Mouse (Mus musculus): ENCODE measurements around the gene 4930449I24Rik.
"Not testable (repeated sequence)": the region's sequence is repeated elsewhere in the genome, so short reads cannot be mapped to it uniquely, and the experiment has no call there.

DNA sequence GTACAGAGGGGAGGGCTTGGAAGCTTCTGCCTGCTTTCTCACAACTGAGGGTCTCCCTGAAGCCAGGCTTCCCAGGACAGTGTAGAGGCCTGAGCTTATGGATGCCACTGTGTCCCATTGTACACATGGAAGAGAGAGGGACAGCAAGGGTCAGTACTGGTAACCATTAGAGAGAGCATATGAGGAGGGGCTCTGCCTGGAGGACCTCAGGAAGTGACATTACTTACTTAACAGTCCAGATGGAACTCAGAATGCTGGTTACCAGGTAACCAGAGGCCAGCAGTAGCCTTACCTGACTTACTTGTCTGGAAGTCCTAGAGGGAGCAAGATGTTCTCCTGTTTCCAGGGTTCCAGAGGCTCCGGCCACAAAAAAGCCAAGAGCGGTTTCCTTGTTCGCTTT, 23.3 kb downstream of the 4930449I24Rik start, which contains the start of gene Gm3404:
- TF ChIP-seq POLR2A (IDR thresholded peaks at IDR 0.05; ENCODE audit: borderline replicate concordance, control insufficient read depth, low read depth, low read length); CTCF (IDR thresholded peaks at IDR 0.05; ENCODE audit: control insufficient read depth, insufficient read depth, low read length): not testable (repeated sequence)
